Mouse (Mus musculus): Measurements from ENCODE around the gene Dusp27. TPM values are rescaled to one million over a fixed set of nuclear protein-coding genes. Genes with fewer than 3 reads are reported as not detected.

Dusp27 gene
- polyA plus RNA-seq, 1 experiment from 2014 or later = 14.0 TPM

DNA sequence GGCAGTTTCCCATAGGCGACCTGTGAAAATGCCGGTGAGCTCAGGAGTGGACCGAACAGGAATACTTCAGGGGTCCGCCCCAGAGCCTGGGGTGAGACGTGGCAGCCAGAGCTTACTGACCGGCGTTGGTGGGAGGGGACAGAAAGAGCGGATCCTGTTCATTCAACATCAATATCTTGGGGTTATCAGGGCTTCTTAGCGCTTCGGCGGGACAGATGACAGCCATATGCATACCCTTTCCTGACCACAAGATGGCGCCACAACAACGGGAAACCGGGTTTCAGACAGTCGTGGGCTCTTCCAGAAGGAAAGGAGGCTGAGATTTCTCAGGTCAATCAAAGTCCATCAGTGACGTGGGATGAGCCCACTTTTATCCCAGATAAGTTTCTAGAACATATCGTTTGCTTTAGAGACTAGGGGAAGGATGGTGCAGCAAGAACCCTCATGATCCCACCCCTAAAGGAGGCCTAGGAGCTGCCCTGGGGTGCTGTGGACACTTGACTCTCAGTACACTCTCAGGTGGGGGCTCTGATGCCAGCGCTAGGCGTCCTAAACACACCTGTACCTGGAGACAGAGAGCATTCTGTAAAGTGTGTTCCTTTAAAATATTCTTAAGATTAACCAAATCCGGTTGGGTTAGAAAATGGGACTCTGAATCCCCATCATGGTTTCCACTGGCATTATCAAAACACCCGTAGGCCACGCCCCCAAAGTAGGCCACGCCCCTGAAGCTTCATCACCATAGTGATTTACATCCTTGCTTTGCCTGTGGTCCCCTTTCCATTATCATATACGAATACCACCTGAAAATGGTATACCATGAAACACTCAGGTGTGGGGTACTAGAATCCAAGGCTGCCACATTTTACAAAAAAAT is 33.1 kb upstream of the Dusp27 start:
- no peaks in the 10 kb centered on the region for H3K36me3 ChIP-seq (ENCODE audit: control insufficient read depth, insufficient read depth, low read length)
- peaks cover 14% of the 10 kb centered on the region; the same call in 1 of the 2 replicates for H3K27me3 ChIP-seq (replicated peaks; ENCODE audit: control insufficient read depth, insufficient read depth, low read length)
- no peak overlapping the region for H3K9ac ChIP-seq (ENCODE audit: low read depth, low read length)
- 16% methylated on average over 24 of the region's 24 CpGs for WGBS
- peak; percentile 48; the same call in 1 of the 2 replicates for ATAC-seq (ENCODE audit: low read depth)
- peak; percentile 77 for DNase-seq (ENCODE audit: low spot score)
- H3K27ac ChIP-seq (replicated peaks; ENCODE audit: low read depth, low read length) = no peak overlapping the region
- no peak overlapping the region for H3K4me3 ChIP-seq (ENCODE audit: low read depth, low read length)
- H3K9me3 ChIP-seq (ENCODE audit: control insufficient read depth, low read length) = no peaks in the 10 kb centered on the region
- H3K4me2 ChIP-seq (ENCODE audit: low read depth, low read length) = peak overlapping the region; percentile 27
- H3K4me1 ChIP-seq (ENCODE audit: control insufficient read depth, insufficient read depth, low read length) = no peaks in the 10 kb centered on the region

- H3K4me1 ChIP-seq (ENCODE audit: control insufficient read depth, insufficient read depth, low read length) = no peaks in the 10 kb centered on the region
- no peak overlapping the region for H3K9ac ChIP-seq (ENCODE audit: low read depth, low read length)
- no peaks in the 10 kb centered on the region for H3K9me3 ChIP-seq (ENCODE audit: control insufficient read depth, low read length)
- H3K4me2 ChIP-seq (ENCODE audit: low read depth, low read length) = peak overlapping the region; percentile 27; the same call in 1 of the 2 replicates
- no peak for ATAC-seq (ENCODE audit: low read depth)
- no peaks in the 10 kb centered on the region for H3K36me3 ChIP-seq (ENCODE audit: control insufficient read depth, insufficient read depth, low read length)
- no peak overlapping the region for H3K4me3 ChIP-seq (ENCODE audit: low read depth, low read length)
- no peak for DNase-seq (ENCODE audit: low spot score)
- peaks cover 19% of the 10 kb centered on the region for H3K27me3 ChIP-seq (replicated peaks; ENCODE audit: control insufficient read depth, insufficient read depth, low read length)
- H3K27ac ChIP-seq (replicated peaks; ENCODE audit: low read depth, low read length) = no peak overlapping the region
- 56% methylated on average over 5 of the region's 5 CpGs for WGBS
Observed at GRCm38 (mm10) chr1:166160111-166160510, 32.4 kb upstream of the Dusp27 start.

GRCm38 (mm10) chr1:166158664-166159063 is 30.9 kb upstream of the Dusp27 start:
- no peak overlapping the region for H3K9ac ChIP-seq (ENCODE audit: low read depth, low read length)
- H3K36me3 ChIP-seq (ENCODE audit: control insufficient read depth, insufficient read depth, low read length) = no peaks in the 10 kb centered on the region
- H3K9me3 ChIP-seq (ENCODE audit: control insufficient read depth, low read length) = no peaks in the 10 kb centered on the region
- H3K4me1 ChIP-seq (ENCODE audit: control insufficient read depth, insufficient read depth, low read length) = 0 out of 2 replicates have a peak, but pooled peaks cover 1% of the 10 kb centered on the region
- peaks cover 28% of the 10 kb centered on the region for H3K27me3 ChIP-seq (replicated peaks; ENCODE audit: control insufficient read depth, insufficient read depth, low read length)
- WGBS = 56% methylated on average over 9 of the region's 9 CpGs
- no peak overlapping the region for H3K27ac ChIP-seq (replicated peaks; ENCODE audit: low read depth, low read length)
- ATAC-seq (ENCODE audit: low read depth) = no peak
- H3K4me2 ChIP-seq (ENCODE audit: low read depth, low read length) = no peak overlapping the region
- no peak overlapping the region for H3K4me3 ChIP-seq (ENCODE audit: low read depth, low read length)
- DNase-seq (ENCODE audit: low spot score) = no peak

- no peaks in the 10 kb centered on the region for H3K36me3 ChIP-seq (ENCODE audit: control insufficient read depth, insufficient read depth, low read length)
- peaks cover 28% of the 10 kb centered on the region for H3K27me3 ChIP-seq (replicated peaks; ENCODE audit: control insufficient read depth, insufficient read depth, low read length)
- no peak overlapping the region for H3K4me2 ChIP-seq (ENCODE audit: low read depth, low read length)
- DNase-seq (ENCODE audit: low spot score) (no peak), ATAC-seq (ENCODE audit: low read depth) (no peak)
- H3K9me3 ChIP-seq (ENCODE audit: control insufficient read depth, low read length) = no peaks in the 10 kb centered on the region
- 81% methylated on average over 12 of the region's 12 CpGs for WGBS
- H3K4me3 ChIP-seq (ENCODE audit: low read depth, low read length) = no peak overlapping the region
- no peak overlapping the region for H3K9ac ChIP-seq (ENCODE audit: low read depth, low read length)
- H3K4me1 ChIP-seq (ENCODE audit: control insufficient read depth, insufficient read depth, low read length) = 0 out of 2 replicates have a peak, but pooled peaks cover 4% of the 10 kb centered on the region
- no peak overlapping the region for H3K27ac ChIP-seq (replicated peaks; ENCODE audit: low read depth, low read length)
Observed at GRCm38 (mm10) chr1:166157712-166158111, 30.0 kb upstream of the Dusp27 start.

GRCm38 (mm10) chr1:166155113-166155494 is 27.4 kb upstream of the Dusp27 start:
- 31% methylated on average over 10 of the region's 10 CpGs for WGBS
- DNase-seq (ENCODE audit: low spot score) = no peak
- Histone ChIP-seq H3K4me3 (ENCODE audit: low read depth, low read length) (no peak overlapping the region), H3K9ac (ENCODE audit: low read depth, low read length) (no peak overlapping the region), H3K36me3 (ENCODE audit: control insufficient read depth, insufficient read depth, low read length) (no peaks in the 10 kb centered on the region), H3K27ac (replicated peaks; ENCODE audit: low read depth, low read length) (no peak overlapping the region), H3K4me2 (ENCODE audit: low read depth, low read length) (no peak overlapping the region), H3K27me3 (replicated peaks; ENCODE audit: control insufficient read depth, insufficient read depth, low read length) (peaks cover 28% of the 10 kb centered on the region), H3K4me1 (ENCODE audit: control insufficient read depth, insufficient read depth, low read length) (0 out of 2 replicates have a peak, but pooled peaks cover 4% of the 10 kb centered on the region), H3K9me3 (ENCODE audit: control insufficient read depth, low read length) (no peaks in the 10 kb centered on the region)
- ATAC-seq (ENCODE audit: low read depth) = no peak; the same call in 1 of the 2 replicates

GRCm38 (mm10) chr1:166154162-166155112 is 26.7 kb upstream of the Dusp27 start:
- Histone ChIP-seq H3K27ac (replicated peaks; ENCODE audit: low read depth, low read length) (no peak overlapping the region), H3K27me3 (replicated peaks; ENCODE audit: control insufficient read depth, insufficient read depth, low read length) (peaks cover 23% of the 10 kb centered on the region), H3K36me3 (ENCODE audit: control insufficient read depth, insufficient read depth, low read length) (no peaks in the 10 kb centered on the region), H3K4me2 (ENCODE audit: low read depth, low read length) (peak overlapping the region; percentile 43), H3K4me1 (ENCODE audit: control insufficient read depth, insufficient read depth, low read length) (0 out of 2 replicates have a peak, but pooled peaks cover 4% of the 10 kb centered on the region), H3K9me3 (ENCODE audit: control insufficient read depth, low read length) (no peaks in the 10 kb centered on the region), H3K9ac (ENCODE audit: low read depth, low read length) (no peak overlapping the region), H3K4me3 (ENCODE audit: low read depth, low read length) (peak overlapping the region; percentile 12; the same call in 1 of the 2 replicates)
- ATAC-seq (ENCODE audit: low read depth) (peak; percentile 69), DNase-seq (ENCODE audit: low spot score) (peak; percentile 81)
- WGBS = 15% methylated on average over 29 of the region's 29 CpGs

- Histone ChIP-seq H3K36me3 (ENCODE audit: control insufficient read depth, insufficient read depth, low read length) (no peaks in the 10 kb centered on the region), H3K27ac (replicated peaks; ENCODE audit: low read depth, low read length) (no peak overlapping the region), H3K4me1 (ENCODE audit: control insufficient read depth, insufficient read depth, low read length) (0 out of 2 replicates have a peak, but pooled peaks cover 4% of the 10 kb centered on the region), H3K4me2 (ENCODE audit: low read depth, low read length) (no peak overlapping the region), H3K27me3 (replicated peaks; ENCODE audit: control insufficient read depth, insufficient read depth, low read length) (peaks cover 23% of the 10 kb centered on the region), H3K4me3 (ENCODE audit: low read depth, low read length) (no peak overlapping the region), H3K9me3 (ENCODE audit: control insufficient read depth, low read length) (no peaks in the 10 kb centered on the region), H3K9ac (ENCODE audit: low read depth, low read length) (no peak overlapping the region)
- DNase-seq (ENCODE audit: low spot score) = peak; percentile 91
- 12% methylated on average over 18 of the region's 18 CpGs for WGBS
- ATAC-seq (ENCODE audit: low read depth) = peak; percentile 56
Observed at GRCm38 (mm10) chr1:166153351-166154120, 25.8 kb upstream of the Dusp27 start.

DNA sequence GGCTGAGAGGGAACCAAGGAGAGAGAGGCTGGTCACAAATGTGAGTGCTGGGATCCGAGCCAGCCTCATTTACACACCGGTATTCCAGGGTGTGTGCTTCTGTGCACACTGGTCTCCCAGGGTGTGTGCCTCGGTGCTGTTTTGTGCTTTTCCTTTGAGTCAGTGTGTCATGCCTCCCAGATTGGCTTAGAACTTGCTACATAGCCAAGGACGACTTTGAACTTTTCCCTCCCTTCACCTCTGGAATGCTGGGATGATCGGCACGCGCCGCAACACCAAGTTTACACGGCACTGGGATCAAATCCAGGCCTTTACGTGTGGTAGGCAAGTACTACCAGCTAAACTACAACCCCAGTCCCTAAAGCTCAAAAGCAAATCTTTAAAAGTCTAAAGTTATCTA is 24.3 kb upstream of the Dusp27 start:
- Histone ChIP-seq H3K27me3 (replicated peaks; ENCODE audit: control insufficient read depth, insufficient read depth, low read length) (peaks cover 23% of the 10 kb centered on the region), H3K4me3 (ENCODE audit: low read depth, low read length) (no peak overlapping the region), H3K4me2 (ENCODE audit: low read depth, low read length) (no peak overlapping the region), H3K9me3 (ENCODE audit: control insufficient read depth, low read length) (no peaks in the 10 kb centered on the region), H3K36me3 (ENCODE audit: control insufficient read depth, insufficient read depth, low read length) (no peaks in the 10 kb centered on the region), H3K9ac (ENCODE audit: low read depth, low read length) (no peak overlapping the region), H3K4me1 (ENCODE audit: control insufficient read depth, insufficient read depth, low read length) (0 out of 2 replicates have a peak, but pooled peaks cover 4% of the 10 kb centered on the region), H3K27ac (replicated peaks; ENCODE audit: low read depth, low read length) (no peak overlapping the region)
- DNase-seq (ENCODE audit: low spot score) = no peak
- no peak for ATAC-seq (ENCODE audit: low read depth)
- WGBS = 90% methylated on average over 10 of the region's 10 CpGs
